Mouse (Mus musculus) cortical plate, adult 2 months (tissue): ENCODE data around the gene Fam107b. TPM values are rescaled to one million over a fixed set of nuclear protein-coding genes. Genes with fewer than 3 reads are reported as not detected.

ENCODE experiments used
- H3K27ac ChIP-seq: fragments of 200-500 bp; 2 replicates; pipeline ENCODE4 v1.5.1; 2012; ENCODE audit warnings: low read length, control low read depth, inconsistent platforms; ENCODE audit not compliant: insufficient read depth
- H3K4me1 ChIP-seq: fragments of 200-500 bp; 2 replicates; pipeline ENCODE4 v1.6.1; 2011; ENCODE audit warnings: low read length; ENCODE audit not compliant: control insufficient read depth, insufficient read depth
- H3K4me3 ChIP-seq: fragments of 200-500 bp; 2 replicates; pipeline ENCODE4 v1.5.1; 2011; ENCODE audit warnings: mild to moderate bottlenecking, low read length, control low read depth; ENCODE audit not compliant: insufficient read depth
- CTCF ChIP-seq: fragments of 200-500 bp; IDR thresholded peaks from 2 replicates; pipeline ENCODE4 v1.5.1; 2011; ENCODE audit warnings: mild to moderate bottlenecking, control low read depth, low read length; ENCODE audit not compliant: insufficient read depth; ENCODE audit errors: extremely low read depth
- POLR2A ChIP-seq: fragments of 200-500 bp; IDR thresholded peaks from 2 replicates; pipeline ENCODE4 v1.6.1; 2011; ENCODE audit warnings: mild to moderate bottlenecking, low read length, control low read depth; ENCODE audit not compliant: insufficient read depth; ENCODE audit errors: extremely low read depth
- polyA plus RNA-seq: library from polyadenylated mRNA; depleted of rRNA; stranded (reverse); fragments of >200 nt; gene quantifications from 2 replicates; pipeline ENCODE4 v1.2.3, GENCODE M21; 2012

The Fam107b gene
- polyA plus RNA-seq, 1 experiment: 9.5 TPM

DNA sequence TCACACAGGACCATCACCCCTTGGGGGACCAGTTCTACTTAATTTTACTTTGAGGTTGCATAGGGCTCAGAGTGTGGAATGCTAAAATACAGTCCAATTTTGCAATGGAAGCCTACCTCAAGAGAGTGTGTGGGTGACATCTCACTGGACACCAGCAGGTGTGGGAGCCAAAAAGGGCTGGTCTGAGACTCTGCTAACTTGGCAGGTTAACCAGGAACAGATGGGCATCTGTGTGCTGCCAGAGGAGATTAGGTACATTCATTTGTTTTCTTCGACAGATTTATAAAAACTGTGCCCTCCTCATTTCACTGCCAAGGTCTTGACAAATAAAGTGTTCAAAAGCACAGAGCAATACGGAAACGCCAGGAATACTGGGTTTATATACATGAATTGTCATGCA, 32.3 kb downstream of the Fam107b start:
- Histone ChIP-seq H3K4me3 (no peak overlapping the region), H3K27ac (no peak overlapping the region), H3K4me1 (no peaks in the 10 kb centered on the region)
- TF ChIP-seq CTCF: no peak
- TF ChIP-seq POLR2A: no peak

DNA sequence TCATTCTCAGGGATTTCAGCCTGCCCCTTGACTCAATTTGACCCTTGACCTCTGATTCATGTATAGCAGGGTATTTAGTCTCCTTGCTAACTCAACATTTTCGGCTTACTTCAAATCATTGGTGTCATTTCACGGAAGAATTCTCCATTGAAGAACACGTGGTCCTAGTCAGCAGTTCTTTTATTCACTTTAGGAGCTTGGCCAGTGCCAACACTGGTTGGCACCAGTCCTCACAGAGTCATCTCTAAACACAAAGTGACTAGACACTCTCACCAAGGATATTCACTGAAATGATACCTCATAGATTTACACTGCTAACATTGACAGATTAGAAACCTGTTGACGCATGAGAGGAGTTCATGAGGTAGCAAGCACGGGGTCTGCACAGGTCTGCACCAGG, 32.9 kb downstream of the Fam107b start:
- Histone ChIP-seq H3K27ac (no peak overlapping the region), H3K4me3 (no peak overlapping the region), H3K4me1 (no peaks in the 10 kb centered on the region)
- no peak for TF ChIP-seq CTCF
- no peak for TF ChIP-seq POLR2A

DNA sequence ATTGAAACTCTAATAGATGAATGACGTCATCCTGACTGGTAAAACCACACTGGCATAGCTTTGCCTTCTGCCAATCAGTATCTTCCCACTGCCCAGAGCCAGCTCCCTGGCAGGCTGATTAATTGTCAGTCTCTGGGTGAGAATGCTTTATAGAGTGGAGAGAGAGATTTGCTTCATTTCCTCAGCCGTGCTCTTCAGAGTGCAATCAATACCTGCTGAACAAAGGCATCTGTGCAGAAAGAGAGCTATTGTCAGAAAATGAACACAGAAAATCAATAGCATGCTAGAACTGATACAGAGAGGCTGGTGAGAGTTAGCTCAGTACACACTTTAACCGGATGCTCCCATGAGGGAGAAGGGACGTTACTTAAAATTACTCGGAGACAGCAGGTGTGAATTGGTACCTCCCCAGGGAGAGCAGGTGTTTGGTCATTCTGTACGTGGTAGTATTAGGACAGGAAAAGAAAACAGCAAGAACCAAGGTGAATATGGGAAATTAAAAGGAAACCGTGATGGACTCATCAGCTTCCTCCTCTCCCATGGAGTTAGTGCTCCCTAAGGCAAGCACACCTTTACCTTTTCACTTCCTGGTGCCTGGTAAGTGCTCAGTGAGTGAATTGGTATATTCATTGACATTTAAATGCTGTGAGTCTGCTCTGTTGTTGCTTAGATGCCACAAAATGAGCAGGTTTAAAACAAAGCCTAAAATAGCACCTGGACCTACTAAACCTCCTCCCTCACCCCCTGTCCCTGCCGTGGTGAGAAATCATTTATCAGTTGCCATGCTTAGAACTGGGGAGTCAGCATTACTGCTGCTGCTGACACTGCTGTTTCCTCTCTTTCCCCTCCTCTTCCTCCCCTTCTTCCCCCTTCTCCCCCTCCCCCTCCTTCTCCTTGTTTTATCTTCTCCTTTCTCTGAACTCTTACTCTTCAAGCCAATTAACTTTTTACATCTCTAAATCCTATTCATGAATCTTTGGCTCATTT, 38.9 kb downstream of the Fam107b start:
- Histone ChIP-seq H3K4me3 (no peak overlapping the region), H3K4me1 (no peaks in the 10 kb centered on the region), H3K27ac (no peak overlapping the region)
- TF ChIP-seq CTCF: no peak
- no peak for TF ChIP-seq POLR2A

DNA sequence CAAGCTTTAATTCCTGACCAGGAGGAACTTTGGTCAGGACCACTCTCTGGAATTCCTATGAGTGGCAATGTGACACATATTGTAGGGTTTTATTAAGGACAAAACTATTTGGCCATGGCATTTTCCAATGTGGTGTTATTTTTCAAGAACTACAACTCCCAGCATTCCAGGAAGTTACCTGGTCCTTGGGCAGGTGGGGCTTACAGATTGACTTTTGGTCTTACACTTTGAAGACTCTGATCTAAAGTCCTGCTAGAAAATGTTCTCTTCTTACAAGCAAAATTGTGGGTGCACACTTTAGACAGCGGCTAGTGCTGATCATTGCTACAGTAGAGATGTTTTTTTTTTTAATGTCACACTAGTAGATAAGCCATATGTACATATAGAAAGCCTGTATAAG, 48.2 kb downstream of the Fam107b start:
- TF ChIP-seq CTCF (no peak), POLR2A (no peak)
- H3K4me1 ChIP-seq: no peaks in the 10 kb centered on the region
- no peak overlapping the region for H3K4me3 ChIP-seq
- no peak overlapping the region for H3K27ac ChIP-seq

DNA sequence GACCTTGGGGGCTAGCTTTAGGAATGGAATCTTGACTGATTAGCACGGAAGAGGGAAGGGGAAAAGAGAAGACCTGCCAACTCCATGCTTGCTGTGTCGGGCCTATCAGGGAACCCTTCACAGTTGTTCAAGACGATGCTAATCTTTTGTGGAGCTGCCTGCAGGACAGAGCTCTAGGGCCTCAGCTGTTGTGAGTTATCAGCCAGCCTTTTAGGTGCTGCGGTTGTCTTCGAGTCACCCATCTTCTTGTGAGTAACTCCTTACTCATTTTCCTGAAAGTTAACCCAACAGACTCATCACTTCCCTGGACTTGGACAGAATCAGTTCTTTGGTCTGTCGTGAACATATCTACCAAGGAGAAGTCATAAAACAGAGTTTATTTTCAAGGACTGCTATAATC, 51.3 kb downstream of the Fam107b start:
- H3K4me3 ChIP-seq: no peak overlapping the region
- H3K27ac ChIP-seq: no peak overlapping the region
- no peaks in the 10 kb centered on the region for H3K4me1 ChIP-seq
- TF ChIP-seq POLR2A (no peak), CTCF (no peak)

DNA sequence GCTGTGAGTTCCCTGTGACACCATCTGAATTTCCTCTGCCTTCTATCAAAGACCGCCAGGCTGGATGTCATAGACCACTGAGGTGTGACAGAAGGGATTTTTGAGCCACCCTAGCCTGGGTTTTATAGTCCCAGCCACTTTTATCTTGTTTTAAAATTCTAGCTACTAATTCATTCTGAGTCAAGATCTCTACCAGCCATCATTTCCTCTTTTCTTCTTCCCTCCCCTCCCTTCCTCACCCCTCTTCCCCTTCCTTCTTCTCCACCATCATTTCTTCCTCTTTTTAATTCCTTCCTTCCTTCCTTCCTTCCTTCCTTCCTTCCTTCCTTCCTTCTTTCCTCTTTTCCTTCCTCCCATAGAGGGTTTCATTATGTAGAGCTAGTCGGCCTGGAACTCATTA, 51.9 kb downstream of the Fam107b start:
- TF ChIP-seq POLR2A (no peak), CTCF (no peak)
- H3K4me1 ChIP-seq: no peaks in the 10 kb centered on the region
- no peak overlapping the region for H3K27ac ChIP-seq

DNA sequence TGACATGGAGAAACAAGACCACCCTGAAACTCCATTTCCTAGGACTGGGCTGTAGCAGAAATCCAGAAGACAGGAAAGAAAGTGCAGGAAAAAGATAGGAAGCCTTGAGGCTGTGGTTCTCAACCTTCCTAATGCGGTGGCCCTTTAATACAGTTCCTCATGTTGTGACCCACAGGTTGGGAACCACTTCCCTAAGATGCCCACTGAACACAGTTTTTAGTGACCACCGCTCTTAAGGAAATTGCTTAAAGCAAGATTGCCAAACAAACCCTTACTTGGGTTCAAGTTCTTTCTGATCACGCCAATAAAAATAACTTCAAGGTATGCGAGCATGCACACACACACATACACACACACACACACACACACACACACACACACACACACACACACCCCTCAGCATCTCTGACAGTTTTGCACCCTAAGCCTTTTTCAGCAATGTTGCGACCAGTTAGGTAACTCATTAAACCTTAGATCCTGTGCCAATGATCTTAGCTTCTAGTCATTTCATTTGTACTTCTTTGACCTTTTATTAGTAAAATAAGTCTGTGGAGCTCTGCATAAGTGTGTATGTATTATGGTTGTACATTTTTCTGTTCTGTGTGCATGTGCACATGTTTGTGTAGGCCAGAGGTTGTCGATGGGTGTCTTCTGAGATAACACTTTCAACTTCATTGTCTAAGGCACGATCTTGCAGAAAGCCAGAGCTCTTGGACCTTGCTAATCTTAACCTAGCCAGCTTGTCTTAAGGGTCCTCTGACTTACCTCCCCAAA, 53.1 kb downstream of the Fam107b start:
- H3K4me3 ChIP-seq: no peak overlapping the region
- H3K4me1 ChIP-seq: no peaks in the 10 kb centered on the region
- TF ChIP-seq POLR2A (no peak), CTCF (no peak)
- no peak overlapping the region for H3K27ac ChIP-seq

More for the DNA sequence above, 51.9 kb downstream of the Fam107b start:
- no peak overlapping the region for H3K4me3 ChIP-seq

DNA sequence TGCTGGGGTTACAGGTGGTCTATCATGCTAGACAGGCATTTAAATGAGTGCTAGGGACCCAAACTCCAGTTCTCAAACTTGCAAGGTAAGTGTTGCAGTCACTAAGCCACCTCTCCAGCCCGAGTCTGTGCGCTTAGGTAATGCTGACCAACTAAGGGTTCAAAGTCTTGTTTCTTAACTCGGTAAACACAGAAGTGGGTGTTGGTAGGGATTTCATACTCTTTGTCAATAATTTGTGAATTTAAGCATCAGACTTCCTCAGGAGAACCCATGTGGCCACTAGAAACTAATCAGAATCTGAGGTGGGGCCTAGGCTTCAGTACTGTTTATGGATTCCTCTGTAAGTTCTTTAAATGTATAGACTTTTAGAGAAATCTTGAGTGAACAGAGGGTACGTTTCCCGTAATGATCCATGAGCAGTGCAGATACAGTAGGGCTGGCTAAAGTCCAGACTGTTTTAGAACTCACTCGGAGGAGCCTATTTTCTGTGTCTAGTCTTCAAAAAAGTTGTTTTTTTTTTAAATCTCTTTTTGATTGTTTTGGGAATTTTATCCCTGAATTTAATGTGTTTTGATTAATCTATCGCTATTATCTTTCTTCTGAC, 53.8 kb downstream of the Fam107b start:
- Histone ChIP-seq H3K27ac (no peak overlapping the region), H3K4me3 (no peak overlapping the region), H3K4me1 (no peaks in the 10 kb centered on the region)
- TF ChIP-seq POLR2A: no peak
- no peak for TF ChIP-seq CTCF

DNA sequence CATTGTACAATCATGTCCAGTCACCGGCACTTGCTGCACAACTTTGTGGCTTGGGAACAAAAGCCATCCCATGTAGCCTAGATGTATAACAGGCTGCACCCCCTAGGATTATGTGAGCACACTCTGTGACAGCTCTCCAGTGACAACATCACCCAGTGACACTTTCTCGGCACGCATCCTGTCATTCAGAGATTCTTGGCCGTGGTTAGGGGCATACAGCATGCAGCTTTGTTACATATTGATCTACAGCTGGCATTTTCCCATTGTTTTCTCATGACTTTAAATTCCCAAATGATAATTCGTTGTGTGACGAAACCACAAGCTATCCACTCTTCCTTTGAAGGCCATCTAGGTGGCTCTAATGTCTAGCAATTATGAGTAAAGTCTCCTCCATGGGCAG, 58.8 kb downstream of the Fam107b start:
- TF ChIP-seq CTCF: no peak
- no peak overlapping the region for H3K4me3 ChIP-seq
- no peaks in the 10 kb centered on the region for H3K4me1 ChIP-seq
- H3K27ac ChIP-seq: no peak overlapping the region

DNA sequence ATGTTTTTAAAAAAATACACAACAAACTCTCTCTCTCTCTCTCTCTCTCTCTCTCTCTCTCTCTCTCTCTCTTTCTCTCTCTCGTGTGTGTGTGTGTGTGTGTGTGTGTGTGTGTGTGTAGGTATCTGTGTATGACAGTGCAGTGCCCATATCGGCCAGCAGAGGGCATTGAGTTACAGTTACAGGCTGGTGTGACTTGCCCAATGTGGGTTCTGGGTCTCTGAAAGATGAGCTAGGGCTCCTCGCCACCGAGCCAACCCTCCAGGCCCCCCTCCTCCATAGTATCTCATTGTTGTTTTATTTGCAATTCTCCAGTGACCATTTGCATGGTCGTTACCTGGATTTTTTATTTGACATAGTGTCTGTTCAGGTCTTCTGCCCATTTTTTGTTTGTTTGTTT, 59.5 kb downstream of the Fam107b start:
- no peak overlapping the region for H3K27ac ChIP-seq
- H3K4me1 ChIP-seq: no peaks in the 10 kb centered on the region
- TF ChIP-seq CTCF (no peak), POLR2A (no peak)
- H3K4me3 ChIP-seq: no peak overlapping the region
